Mouse (Mus musculus) embryonic fibroblast, embryonic 13.5 days (primary cell): ENCODE results near the gene Opn3.

Experiments used
- CTCF ChIP-seq: IDR thresholded peaks from 2 replicates; pipeline ENCODE4 v1.5.1; 2011; ENCODE audit warnings: mild to moderate bottlenecking, control low read depth, low read length, moderate library complexity, borderline replicate concordance; ENCODE audit not compliant: insufficient read depth
- POLR2A ChIP-seq: IDR thresholded peaks from 2 replicates; pipeline ENCODE4 v1.6.1; 2011; ENCODE audit warnings: low read depth, mild to moderate bottlenecking, control low read depth, low read length, moderate library complexity

DNA sequence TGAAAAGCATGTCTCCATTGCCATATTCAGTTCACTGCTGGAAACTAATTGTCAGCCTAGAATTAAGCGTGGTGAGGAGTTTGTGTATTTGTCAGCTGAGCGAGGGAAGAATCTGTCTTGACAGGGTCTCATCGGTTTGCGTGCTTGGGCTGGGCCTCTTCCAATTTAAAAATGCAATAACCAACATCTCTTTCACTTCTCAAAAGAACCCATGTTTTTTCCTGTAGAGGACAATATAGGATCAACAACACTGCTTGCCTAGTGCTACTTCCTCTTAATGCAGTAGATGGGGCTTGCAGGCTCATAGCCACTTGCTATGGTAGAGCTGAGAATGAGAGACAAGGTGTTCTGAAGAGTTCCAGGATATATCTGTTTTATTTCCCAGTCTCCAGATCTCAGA lies 32.7 kb downstream of the Opn3 start:
- TF ChIP-seq CTCF (no peak), POLR2A (no peak)
